Mouse (Mus musculus): ENCODE measurements around the gene Pdgfc. TPM values are rescaled to one million over a fixed set of nuclear protein-coding genes. Genes with fewer than 3 reads are reported as not detected.

Pdgfc gene
- polyA plus RNA-seq, 1 experiment from 2014 or later = 7.3 TPM

DNA sequence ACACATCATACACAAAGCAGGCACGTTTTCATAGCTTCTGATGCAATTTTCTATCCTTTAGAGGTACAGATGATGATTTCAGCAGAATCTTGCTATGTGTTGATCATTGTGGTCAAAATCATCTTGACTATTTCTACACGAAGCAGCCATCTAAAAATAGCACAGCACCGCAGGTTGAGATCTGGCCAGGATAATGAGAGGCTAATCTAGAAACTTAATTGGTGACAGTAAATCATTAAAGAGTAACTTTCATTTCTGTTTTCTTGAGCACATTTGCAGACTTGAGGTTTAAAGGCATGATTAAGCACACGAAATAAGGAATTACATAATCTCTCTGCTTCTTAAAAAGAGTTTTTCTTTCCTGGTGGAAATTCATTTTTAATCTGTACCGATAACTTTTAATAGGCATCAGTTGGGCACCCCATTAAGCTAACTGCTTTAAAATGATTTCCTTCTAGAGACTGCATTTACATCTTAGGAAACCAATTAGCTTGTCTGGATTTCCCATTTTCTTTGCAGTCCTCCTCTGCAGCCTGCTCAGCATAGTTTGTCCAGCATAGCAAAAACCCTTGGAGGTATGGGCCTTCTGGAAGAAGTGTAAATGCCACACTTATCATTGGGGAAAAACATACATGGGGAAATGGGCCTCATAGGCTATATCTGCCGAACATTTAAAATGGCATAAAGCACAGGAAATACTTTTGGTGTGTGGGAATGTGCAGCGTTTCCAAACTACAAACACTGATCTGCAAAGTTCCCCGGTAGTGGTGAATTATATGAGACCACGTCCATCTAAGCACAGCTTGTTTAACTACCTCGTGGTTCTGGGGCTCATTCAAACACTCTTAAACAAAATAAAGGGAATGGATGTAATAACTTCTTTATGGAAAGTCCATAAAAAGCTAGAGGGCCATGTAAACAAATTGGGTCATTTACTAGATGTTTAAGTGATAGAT lies 10.7 kb downstream of the Pdgfc start:
- no peak overlapping the region for H3K4me2 ChIP-seq

DNA sequence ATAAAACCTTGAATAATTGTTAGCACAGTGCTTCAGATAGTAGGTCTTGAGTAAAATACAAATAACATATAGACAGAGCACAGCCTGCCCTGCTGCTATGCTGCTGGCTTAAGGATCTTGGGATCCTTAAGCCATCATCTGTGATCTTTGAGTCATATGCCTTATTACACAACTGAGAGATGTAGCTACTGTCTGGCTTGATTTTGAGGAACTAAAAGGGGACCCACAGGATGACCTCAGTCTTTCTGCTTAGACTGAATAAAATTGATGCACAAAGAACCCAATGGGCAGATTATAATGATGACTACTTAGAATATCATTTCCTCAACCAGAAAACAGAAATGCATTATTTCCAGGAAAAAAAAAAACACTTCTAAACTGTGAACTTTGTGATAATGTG lies 15.3 kb downstream of the Pdgfc start:
- Histone ChIP-seq H3K4me2 (no peak overlapping the region), H3K9ac (no peak overlapping the region), H3K4me1 (replicated peaks) (no peaks in the 10 kb centered on the region), H3K27ac (ENCODE audit: poor library complexity, severe bottlenecking) (no peak overlapping the region), H3K9me3 (replicated peaks) (no peaks in the 10 kb centered on the region), H3K27me3 (replicated peaks) (no peaks in the 10 kb centered on the region), H3K4me3 (no peak overlapping the region), H3K36me3 (no peaks in the 10 kb centered on the region)
- ATAC-seq (ENCODE audit: insufficient number of reproducible peaks, low FRiP score) = no peak

More for the DNA sequence above, 10.7 kb downstream of the Pdgfc start:
- 56% methylated on average over 10 of the region's 10 CpGs for WGBS
- Histone ChIP-seq H3K27ac (ENCODE audit: poor library complexity, severe bottlenecking) (no peak overlapping the region), H3K4me1 (replicated peaks) (peaks cover 6% of the 10 kb centered on the region; the same call in 1 of the 2 replicates), H3K4me3 (no peak overlapping the region), H3K27me3 (replicated peaks) (no peaks in the 10 kb centered on the region), H3K9ac (no peak overlapping the region), H3K36me3 (no peaks in the 10 kb centered on the region), H3K9me3 (replicated peaks) (no peaks in the 10 kb centered on the region)
- no peak for ATAC-seq (ENCODE audit: insufficient number of reproducible peaks, low FRiP score)

DNA sequence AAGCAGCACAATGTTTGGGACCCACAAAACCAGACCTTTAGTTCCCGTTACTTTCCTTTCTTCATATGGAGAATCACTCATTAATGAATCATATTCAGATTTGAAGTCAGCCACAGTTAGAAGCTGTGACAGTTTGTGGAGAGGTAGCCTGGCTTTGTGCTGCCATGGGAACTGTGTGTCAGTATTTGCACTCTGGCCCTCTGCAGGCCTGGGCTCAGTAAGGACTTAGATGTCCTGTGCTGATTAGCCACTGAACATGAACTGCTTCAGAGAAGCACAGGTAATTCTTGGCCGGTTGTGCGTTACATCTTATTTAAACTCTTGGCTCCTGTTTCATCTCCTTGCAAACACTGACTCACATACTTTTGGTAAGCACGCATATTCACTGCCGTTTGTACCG lies 16.2 kb downstream of the Pdgfc start:
- no peaks in the 10 kb centered on the region for H3K9me3 ChIP-seq (replicated peaks)
- no peaks in the 10 kb centered on the region for H3K36me3 ChIP-seq
- no peaks in the 10 kb centered on the region for H3K27me3 ChIP-seq (replicated peaks)
- H3K4me3 ChIP-seq = no peak overlapping the region
- no peak overlapping the region for H3K27ac ChIP-seq (ENCODE audit: poor library complexity, severe bottlenecking)
- no peak overlapping the region for H3K4me2 ChIP-seq
- ATAC-seq (ENCODE audit: insufficient number of reproducible peaks, low FRiP score) = no peak
- H3K9ac ChIP-seq = no peak overlapping the region
- WGBS = 85% methylated on average over 6 of the region's 6 CpGs
- H3K4me1 ChIP-seq (replicated peaks) = no peaks in the 10 kb centered on the region

DNA sequence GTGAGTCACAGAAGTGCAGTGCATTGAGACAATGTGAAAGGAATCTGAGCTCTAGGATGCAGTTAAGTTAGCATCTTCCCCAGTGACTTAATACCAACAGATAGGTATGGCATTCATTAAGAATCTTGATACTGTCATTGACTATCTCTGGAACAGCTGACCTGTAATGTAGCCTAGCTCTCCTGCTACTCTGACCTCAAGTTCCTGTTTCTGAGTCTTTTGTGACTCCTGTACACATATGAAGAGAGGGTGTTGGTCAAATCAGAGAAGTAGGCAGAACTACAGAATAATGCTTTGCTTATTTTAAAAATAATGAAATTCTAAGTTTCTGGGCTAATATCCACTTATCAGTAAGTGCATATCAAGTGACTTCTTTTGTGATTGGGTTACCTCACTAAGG lies 17.9 kb downstream of the Pdgfc start:
- Histone ChIP-seq H3K27me3 (replicated peaks) (no peaks in the 10 kb centered on the region), H3K4me1 (replicated peaks) (no peaks in the 10 kb centered on the region), H3K4me3 (no peak overlapping the region), H3K4me2 (no peak overlapping the region), H3K36me3 (no peaks in the 10 kb centered on the region), H3K9me3 (replicated peaks) (no peaks in the 10 kb centered on the region), H3K27ac (ENCODE audit: poor library complexity, severe bottlenecking) (no peak overlapping the region), H3K9ac (no peak overlapping the region)
- ATAC-seq (ENCODE audit: insufficient number of reproducible peaks, low FRiP score) = no peak

DNA sequence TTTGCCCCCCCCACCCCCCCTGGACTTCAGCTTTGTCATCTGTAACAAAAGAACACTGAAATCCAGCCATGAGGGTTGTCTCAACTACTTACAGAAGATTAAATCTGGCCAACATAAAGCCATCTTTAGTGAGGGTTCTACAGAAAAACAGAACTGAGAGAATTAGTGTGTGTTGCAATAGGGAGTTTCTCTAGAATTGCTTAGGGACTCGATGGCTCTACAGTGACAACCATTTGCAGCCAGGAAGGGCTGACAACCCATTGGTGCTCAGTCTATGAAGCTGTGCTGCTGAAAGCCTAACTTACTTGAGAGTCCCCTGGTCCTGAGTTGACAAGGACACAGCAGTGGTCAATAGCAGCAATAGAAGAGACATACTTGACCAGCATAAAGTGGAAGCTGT lies 21.5 kb downstream of the Pdgfc start:
- Histone ChIP-seq H3K27me3 (replicated peaks) (no peaks in the 10 kb centered on the region), H3K27ac (ENCODE audit: poor library complexity, severe bottlenecking) (no peak overlapping the region), H3K4me1 (replicated peaks) (no peaks in the 10 kb centered on the region), H3K9me3 (replicated peaks) (no peaks in the 10 kb centered on the region), H3K4me2 (no peak overlapping the region), H3K4me3 (no peak overlapping the region), H3K36me3 (no peaks in the 10 kb centered on the region), H3K9ac (no peak overlapping the region)
- 68% methylated on average over 1 of the region's 1 CpGs for WGBS
- no peak for ATAC-seq (ENCODE audit: insufficient number of reproducible peaks, low FRiP score)

DNA sequence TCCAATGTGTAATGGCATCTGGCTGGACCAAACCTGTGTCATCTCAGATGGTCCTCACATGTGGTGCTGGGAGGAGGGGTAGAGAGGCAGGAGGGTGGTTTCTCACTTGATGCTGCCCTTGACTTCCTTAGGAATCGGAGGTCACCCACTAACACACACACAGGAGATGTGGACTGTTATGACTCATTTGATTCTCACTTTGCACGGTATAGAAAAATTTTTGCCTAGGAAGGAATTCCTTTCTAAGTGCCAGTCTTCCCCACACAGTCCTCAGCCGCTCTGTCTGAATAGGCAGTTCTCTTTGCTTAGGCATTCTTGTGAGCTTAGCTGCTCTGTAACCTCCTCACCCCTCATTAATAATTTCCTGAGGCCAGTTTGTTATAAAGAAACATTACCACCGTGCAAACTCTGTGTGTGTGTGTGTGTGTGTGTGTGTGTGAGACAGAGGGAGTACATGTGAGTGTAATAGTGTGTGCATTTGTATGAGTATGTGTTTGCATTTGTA lies 22.4 kb downstream of the Pdgfc start:
- ATAC-seq (ENCODE audit: insufficient number of reproducible peaks, low FRiP score) = no peak
- no peak overlapping the region for H3K4me3 ChIP-seq
- no peak overlapping the region for H3K9ac ChIP-seq
- 48% methylated on average over 4 of the region's 4 CpGs for WGBS
- H3K4me2 ChIP-seq = no peak overlapping the region
- no peaks in the 10 kb centered on the region for H3K4me1 ChIP-seq (replicated peaks)
- no peaks in the 10 kb centered on the region for H3K27me3 ChIP-seq (replicated peaks)
- H3K9me3 ChIP-seq (replicated peaks) = no peaks in the 10 kb centered on the region
- no peaks in the 10 kb centered on the region for H3K36me3 ChIP-seq
- H3K27ac ChIP-seq (ENCODE audit: poor library complexity, severe bottlenecking) = no peak overlapping the region

DNA sequence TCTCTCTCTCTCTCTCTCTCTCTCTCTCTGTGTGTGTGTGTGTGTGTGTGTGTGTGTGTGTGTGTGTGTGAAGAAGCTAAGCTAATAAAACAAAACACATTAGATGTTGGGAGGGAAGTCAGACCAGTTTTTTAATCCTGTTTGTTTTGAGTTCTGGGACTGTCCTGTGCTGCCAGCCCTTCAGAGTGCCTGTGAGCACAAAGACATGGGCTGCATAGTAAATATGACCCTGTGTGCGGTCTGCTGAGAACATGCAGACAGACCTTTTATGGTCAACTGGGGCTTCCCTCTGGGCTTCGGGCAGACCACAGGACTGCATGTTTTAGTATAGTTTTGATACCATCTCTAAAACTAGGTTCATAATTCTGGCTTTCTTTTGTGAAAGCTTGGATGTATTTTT lies 32.3 kb downstream of the Pdgfc start:
- Histone ChIP-seq H3K36me3 (no peaks in the 10 kb centered on the region), H3K9me3 (replicated peaks) (no peaks in the 10 kb centered on the region), H3K4me3 (no peak overlapping the region), H3K4me1 (replicated peaks) (no peaks in the 10 kb centered on the region), H3K27ac (ENCODE audit: poor library complexity, severe bottlenecking) (no peak overlapping the region), H3K9ac (no peak overlapping the region), H3K4me2 (no peak overlapping the region), H3K27me3 (replicated peaks) (no peaks in the 10 kb centered on the region)
- WGBS = 48% methylated on average over 2 of the region's 2 CpGs
- ATAC-seq (ENCODE audit: insufficient number of reproducible peaks, low FRiP score) = no peak

DNA sequence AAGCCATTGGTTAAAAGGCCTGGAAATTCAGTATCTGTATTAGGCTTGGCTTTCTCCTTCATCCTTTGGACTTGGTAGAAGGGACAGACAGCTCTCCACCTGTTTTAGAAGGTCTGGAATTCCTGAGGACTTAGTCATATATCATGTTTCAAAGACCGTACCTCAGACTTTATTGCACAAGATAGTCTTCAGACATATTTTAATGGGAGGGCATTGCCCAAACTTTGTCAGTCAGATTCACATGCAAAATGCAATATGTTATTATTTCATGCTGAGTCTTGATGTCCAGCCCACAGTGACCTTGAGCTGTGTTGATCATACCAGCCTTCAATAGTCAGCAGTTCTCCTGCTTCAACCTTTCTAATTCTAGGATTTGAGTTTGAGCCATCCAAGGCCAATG lies 64.9 kb downstream of the Pdgfc start:
- WGBS = 79% methylated on average over 1 of the region's 1 CpGs
- no peak for ATAC-seq (ENCODE audit: insufficient number of reproducible peaks, low FRiP score)
- no peak overlapping the region for H3K4me2 ChIP-seq

DNA sequence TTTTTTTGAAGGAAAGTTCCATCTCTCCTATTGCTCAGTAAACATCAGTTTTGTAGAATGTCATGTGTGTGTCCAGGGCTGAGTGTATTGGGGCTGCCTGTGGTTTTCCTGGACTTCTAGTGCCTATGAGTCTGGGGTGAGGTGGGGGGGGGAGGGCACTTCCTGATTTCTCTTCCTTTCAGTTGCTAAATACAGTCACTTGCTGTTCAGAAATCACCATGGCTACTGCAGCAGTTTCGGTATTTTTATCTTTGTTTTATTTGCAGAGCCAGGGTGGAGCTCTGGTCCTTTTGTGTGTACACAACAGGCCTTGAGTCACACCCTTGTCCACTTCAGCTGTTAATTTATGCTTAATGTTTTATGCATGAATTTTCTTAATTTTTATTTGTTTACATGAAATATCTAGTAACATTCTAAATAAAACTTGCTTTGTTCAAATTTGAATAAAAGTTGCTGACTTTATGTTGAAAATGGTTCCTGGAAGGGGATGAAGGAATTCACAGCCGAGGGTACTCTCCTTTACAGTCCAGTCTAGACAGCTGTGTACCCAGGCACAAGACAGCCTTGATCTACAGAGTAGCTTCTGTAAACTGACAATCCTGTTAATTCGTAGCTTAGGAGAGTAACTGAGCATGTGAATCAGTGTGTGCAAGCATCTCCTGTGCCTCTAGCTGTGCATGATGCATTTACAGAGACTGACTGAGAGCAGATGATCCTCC lies 66.1 kb downstream of the Pdgfc start:
- no peak overlapping the region for H3K9ac ChIP-seq
- H3K4me2 ChIP-seq = no peak overlapping the region
- H3K9me3 ChIP-seq (replicated peaks) = no peaks in the 10 kb centered on the region
- no peak overlapping the region for H3K4me3 ChIP-seq
- peaks cover 4% of the 10 kb centered on the region; the same call in 1 of the 2 replicates for H3K4me1 ChIP-seq (replicated peaks)
- no peaks in the 10 kb centered on the region for H3K27me3 ChIP-seq (replicated peaks)
- H3K36me3 ChIP-seq = no peaks in the 10 kb centered on the region
- 36% methylated on average over 3 of the region's 3 CpGs for WGBS
- ATAC-seq (ENCODE audit: insufficient number of reproducible peaks, low FRiP score) = no peak
- no peak overlapping the region for H3K27ac ChIP-seq (ENCODE audit: poor library complexity, severe bottlenecking)

More for the DNA sequence above, 64.9 kb downstream of the Pdgfc start:
- Histone ChIP-seq H3K4me1 (replicated peaks) (peaks cover 4% of the 10 kb centered on the region; the same call in 1 of the 2 replicates), H3K27ac (ENCODE audit: poor library complexity, severe bottlenecking) (no peak overlapping the region), H3K9ac (no peak overlapping the region), H3K36me3 (no peaks in the 10 kb centered on the region), H3K27me3 (replicated peaks) (no peaks in the 10 kb centered on the region), H3K9me3 (replicated peaks) (no peaks in the 10 kb centered on the region), H3K4me3 (no peak overlapping the region)

DNA sequence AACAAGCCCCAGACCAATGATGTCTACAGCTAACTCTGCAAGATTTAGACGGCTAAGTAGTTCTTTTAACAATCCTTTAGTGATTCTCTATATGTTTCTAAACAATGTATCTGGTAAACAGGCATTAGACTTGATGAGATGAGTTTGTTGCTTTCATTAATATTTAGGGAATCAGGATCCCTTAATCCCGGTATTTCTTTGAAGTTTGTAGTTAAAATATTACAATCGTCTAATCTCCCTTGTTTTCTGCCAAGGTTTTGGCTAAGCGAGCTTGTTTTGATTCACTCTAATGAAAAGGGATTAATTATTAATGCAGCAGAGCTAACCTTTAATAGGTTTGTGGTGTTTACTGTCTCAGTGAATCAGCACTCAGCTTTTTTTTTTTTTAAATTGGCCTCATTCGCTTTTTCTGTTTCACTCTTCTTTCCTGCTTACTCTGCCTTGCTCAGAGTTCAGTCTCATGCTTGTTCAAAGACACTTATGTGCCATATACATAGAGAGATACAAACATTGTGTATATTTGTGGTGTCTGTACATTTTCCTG lies 66.7 kb downstream of the Pdgfc start:
- peaks cover 4% of the 10 kb centered on the region; the same call in 1 of the 2 replicates for H3K4me1 ChIP-seq (replicated peaks)
- no peaks in the 10 kb centered on the region for H3K36me3 ChIP-seq
- ATAC-seq (ENCODE audit: insufficient number of reproducible peaks, low FRiP score) = no peak
- H3K9me3 ChIP-seq (replicated peaks) = no peaks in the 10 kb centered on the region
- H3K4me2 ChIP-seq = no peak overlapping the region
- H3K9ac ChIP-seq = no peak overlapping the region
- 80% methylated on average over 5 of the region's 5 CpGs for WGBS
- H3K27ac ChIP-seq (ENCODE audit: poor library complexity, severe bottlenecking) = no peak overlapping the region
- no peaks in the 10 kb centered on the region for H3K27me3 ChIP-seq (replicated peaks)
- no peak overlapping the region for H3K4me3 ChIP-seq

DNA sequence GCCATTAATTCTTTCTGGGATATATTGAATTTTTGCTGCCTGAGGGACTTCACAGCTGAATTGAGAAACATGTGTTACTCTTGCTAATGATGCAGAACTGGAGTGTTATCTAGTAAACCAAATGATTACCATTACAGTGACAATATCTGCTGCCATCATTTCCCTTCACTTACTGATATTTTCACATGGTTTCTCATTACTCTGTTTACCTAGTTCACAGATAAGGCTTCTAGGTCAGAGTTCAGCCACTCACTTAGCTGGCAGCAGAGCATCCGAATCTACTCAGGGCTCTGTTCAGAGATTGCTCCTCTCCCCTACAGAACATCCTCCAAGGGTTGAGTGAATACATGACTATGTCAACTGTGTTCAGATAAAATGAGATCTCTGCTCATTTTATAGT lies 71.3 kb downstream of the Pdgfc start:
- H3K4me2 ChIP-seq = no peak overlapping the region
- H3K4me1 ChIP-seq (replicated peaks) = no peaks in the 10 kb centered on the region
- H3K36me3 ChIP-seq = no peaks in the 10 kb centered on the region
- no peak overlapping the region for H3K9ac ChIP-seq
- H3K27ac ChIP-seq (ENCODE audit: poor library complexity, severe bottlenecking) = no peak overlapping the region
- H3K4me3 ChIP-seq = no peak overlapping the region
- H3K27me3 ChIP-seq (replicated peaks) = no peaks in the 10 kb centered on the region
- no peak for ATAC-seq (ENCODE audit: insufficient number of reproducible peaks, low FRiP score)
- H3K9me3 ChIP-seq (replicated peaks) = no peaks in the 10 kb centered on the region
- 38% methylated on average over 1 of the region's 1 CpGs for WGBS
